Mouse (Mus musculus): Measurements from ENCODE around the gene Hmgxb4. TPM values are rescaled to one million over a fixed set of nuclear protein-coding genes. Genes with fewer than 3 reads are reported as not detected.

Hmgxb4 gene
- total and polyA plus RNA-seq, 3 experiments = 21.8 to 32.6 TPM; not detected in 1

GRCm38 (mm10) chr8:74981809-74982208, 11.3 kb upstream of the Hmgxb4 start:
- no peaks in the 10 kb centered on the region for H3K9me3 ChIP-seq (replicated peaks; ENCODE audit: insufficient read depth, low read length)
- DNase-seq (ENCODE audit: low read depth, low spot score) = no peak
- no peaks in the 10 kb centered on the region; a peak in 1 of 4 replicates for H3K4me1 ChIP-seq (ENCODE audit: control insufficient read depth in 1 of 2, insufficient read depth in 2 of 2, low read length in 2 of 2)
- H3K36me3 ChIP-seq (ENCODE audit: control insufficient read depth in 1 of 2, insufficient read depth in 2 of 2, low read length in 2 of 2) = no peaks in the 10 kb centered on the region
- H3K4me3 ChIP-seq (ENCODE audit: control insufficient read depth in 1 of 2, insufficient read depth in 1 of 2, low read depth in 2 of 2, low read length in 2 of 2) = no peak overlapping the region
- H3K9ac ChIP-seq (ENCODE audit: control insufficient read depth, low read depth, low read length, poor library complexity, severe bottlenecking) = no peak overlapping the region
- no peak overlapping the region for H3K27ac ChIP-seq (ENCODE audit: control insufficient read depth, low read depth, low read length)
- TF ChIP-seq ZNF384 (IDR thresholded peaks at IDR 0.05; ENCODE audit: low read depth, low read length) = no peak
- TF ChIP-seq NRF1 (IDR thresholded peaks at IDR 0.05; ENCODE audit: insufficient read depth, low read depth, low read length, poor library complexity, severe bottlenecking) = no peak
- no peak for TF ChIP-seq EP300 (IDR thresholded peaks at IDR 0.05; ENCODE audit: low read depth in 1 of 2, low read length in 2 of 2)
- TF ChIP-seq CHD1 (IDR thresholded peaks at IDR 0.05; ENCODE audit: low read depth, low read length) = no peak
- no peak for TF ChIP-seq MXI1 (IDR thresholded peaks at IDR 0.05; ENCODE audit: low read depth, low read length)
- TF ChIP-seq TBP (IDR thresholded peaks at IDR 0.05; ENCODE audit: low read depth, low read length) = no peak
- TF ChIP-seq ETS1 (IDR thresholded peaks at IDR 0.05; ENCODE audit: low read depth, low read length) = no peak
- no peak for TF ChIP-seq ZKSCAN1 (IDR thresholded peaks at IDR 0.05; ENCODE audit: low read depth, low read length)
- no peak for TF ChIP-seq SIN3A (IDR thresholded peaks at IDR 0.05; ENCODE audit: low read length)
- no peak for TF ChIP-seq MAZ (IDR thresholded peaks at IDR 0.05; ENCODE audit: low read depth, low read length)
- no peak for TF ChIP-seq HCFC1 (IDR thresholded peaks at IDR 0.05; ENCODE audit: low read depth, low read length)
- no peak for TF ChIP-seq MYC (IDR thresholded peaks at IDR 0.05; ENCODE audit: low read depth, low read length)
- no peak for TF ChIP-seq MEF2A (IDR thresholded peaks at IDR 0.05; ENCODE audit: extremely low read depth, insufficient replicate concordance, low read depth, low read length, poor library complexity, severe bottlenecking)
- no peak for TF ChIP-seq RCOR1 (IDR thresholded peaks at IDR 0.05; ENCODE audit: low read depth, low read length)
- no peak for TF ChIP-seq POLR2A (IDR thresholded peaks at IDR 0.05; ENCODE audit: control insufficient read depth in 1 of 2, insufficient read depth in 1 of 2, low read depth in 1 of 2, low read length in 2 of 2, poor library complexity in 1 of 2)
- no peak for TF ChIP-seq ZMIZ1 (IDR thresholded peaks at IDR 0.05; ENCODE audit: low read depth, low read length)
- no peak for TF ChIP-seq BHLHE40 (IDR thresholded peaks at IDR 0.05; ENCODE audit: borderline replicate concordance, low read depth, low read length)
- TF ChIP-seq UBTF (IDR thresholded peaks at IDR 0.05; ENCODE audit: borderline replicate concordance, insufficient read depth, low read depth, low read length) = no peak
- no peaks in the 10 kb centered on the region for H3K27me3 ChIP-seq (ENCODE audit: control insufficient read depth in 1 of 2, insufficient read depth in 2 of 2, low read length in 2 of 2)
- no peaks in the 10 kb centered on the region for H3K79me2 ChIP-seq (ENCODE audit: control insufficient read depth, insufficient read depth, low read length, poor library complexity)

DNA sequence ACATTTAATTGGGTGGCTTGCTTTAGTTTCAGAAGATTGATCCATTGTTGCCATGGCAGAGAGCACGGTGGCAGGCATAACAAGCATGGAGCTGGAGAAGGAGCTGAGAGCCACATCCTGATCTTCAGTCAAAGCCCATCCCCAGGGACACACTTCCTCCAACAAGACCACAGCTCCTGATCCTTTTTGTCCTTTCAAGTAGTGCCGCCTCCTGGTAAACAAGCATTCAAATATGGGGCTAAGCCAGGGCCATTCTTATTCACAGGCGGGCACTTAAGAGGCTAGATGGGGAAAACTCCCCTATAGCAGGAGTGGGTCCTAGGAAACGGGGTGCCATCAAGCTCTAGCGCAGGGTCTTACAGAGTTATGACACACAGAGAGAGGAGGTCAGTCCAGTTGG, 5.7 kb upstream of the Hmgxb4 start:
- H3K27ac ChIP-seq (ENCODE audit: control insufficient read depth, low read depth, low read length) = no peak overlapping the region
- no peaks in the 10 kb centered on the region for H3K79me2 ChIP-seq (ENCODE audit: control insufficient read depth, insufficient read depth, low read length, poor library complexity)

More for the DNA sequence above, 5.7 kb upstream of the Hmgxb4 start:
- Histone ChIP-seq H3K27me3 (ENCODE audit: control insufficient read depth in 1 of 2, insufficient read depth in 2 of 2, low read length in 2 of 2) (no peaks in the 10 kb centered on the region; a peak in 1 of 4 replicates), H3K4me1 (ENCODE audit: control insufficient read depth in 1 of 2, insufficient read depth in 2 of 2, low read length in 2 of 2) (no peaks in the 10 kb centered on the region), H3K4me3 (ENCODE audit: control insufficient read depth in 1 of 2, insufficient read depth in 1 of 2, low read depth in 2 of 2, low read length in 2 of 2) (no peak overlapping the region), H3K36me3 (ENCODE audit: control insufficient read depth in 1 of 2, insufficient read depth in 2 of 2, low read length in 2 of 2) (no peaks in the 10 kb centered on the region), H3K9ac (ENCODE audit: control insufficient read depth, low read depth, low read length, poor library complexity, severe bottlenecking) (no peak overlapping the region), H3K9me3 (replicated peaks; ENCODE audit: insufficient read depth, low read length) (no peaks in the 10 kb centered on the region)
- DNase-seq (ENCODE audit: low read depth, low spot score) = no peak
- TF ChIP-seq GATA1 (IDR thresholded peaks at IDR 0.05; ENCODE audit: low read depth, low read length) (no peak), NRF1 (IDR thresholded peaks at IDR 0.05; ENCODE audit: insufficient read depth, low read depth, low read length, poor library complexity, severe bottlenecking) (no peak), ELF1 (IDR thresholded peaks at IDR 0.05; ENCODE audit: low read depth, low read length) (no peak), HCFC1 (IDR thresholded peaks at IDR 0.05; ENCODE audit: low read depth, low read length) (no peak), CTCF (IDR thresholded peaks at IDR 0.05 in 2 of 3, conservative IDR thresholded peaks at IDR 0.05 in 1 of 3; ENCODE audit: control insufficient read depth in 1 of 3, insufficient read depth in 1 of 3, low read depth in 2 of 3, low read length in 3 of 3, poor library complexity in 1 of 3, severe bottlenecking in 1 of 3) (no peak), TAL1 (IDR thresholded peaks at IDR 0.05; ENCODE audit: low read length) (no peak), GABPA (IDR thresholded peaks at IDR 0.05; ENCODE audit: low read depth, low read length) (no peak), POLR2AphosphoS2 (IDR thresholded peaks at IDR 0.05; ENCODE audit: low read length) (no peak), MAZ (IDR thresholded peaks at IDR 0.05; ENCODE audit: low read depth, low read length) (no peak), POLR2A (IDR thresholded peaks at IDR 0.05; ENCODE audit: control insufficient read depth in 1 of 2, insufficient read depth in 1 of 2, low read depth in 1 of 2, low read length in 2 of 2, poor library complexity in 1 of 2) (no peak), BHLHE40 (IDR thresholded peaks at IDR 0.05; ENCODE audit: borderline replicate concordance, low read depth, low read length) (no peak), JUND (IDR thresholded peaks at IDR 0.05; ENCODE audit: low read depth, low read length) (no peak), MAX (IDR thresholded peaks at IDR 0.05; ENCODE audit: low read length) (no peak)
